Mouse (Mus musculus): ENCODE measurements around the gene Hs6st2. TPM values are rescaled to one million over a fixed set of nuclear protein-coding genes. Genes with fewer than 3 reads are reported as not detected.
A peak's percentile ranks its signal among the peaks of the same experiment; 100 is the strongest.

The Hs6st2 gene
- polyA plus RNA-seq, 1 experiment from 2014 or later: 24.9 TPM

- no peaks in the 10 kb centered on the region for H3K27me3 ChIP-seq (replicated peaks)
- no peak for ATAC-seq (replicated peaks)
- H3K4me2 ChIP-seq: no peak overlapping the region
- H3K27ac ChIP-seq: no peak overlapping the region
- H3K9ac ChIP-seq: no peak overlapping the region
- H3K36me3 ChIP-seq (replicated peaks): no peaks in the 10 kb centered on the region
- no peaks in the 10 kb centered on the region for H3K9me3 ChIP-seq
- no peak overlapping the region for H3K4me3 ChIP-seq
- WGBS: 76% methylated on average over 5 of the region's 5 CpGs
- H3K4me1 ChIP-seq: no peaks in the 10 kb centered on the region
Measured at GRCm38 (mm10) chrX:51539626-51540025, 142.0 kb downstream of the Hs6st2 start.

- 89% methylated on average over 3 of the region's 3 CpGs for WGBS
- no peaks in the 10 kb centered on the region for H3K36me3 ChIP-seq (replicated peaks)
Measured at GRCm38 (mm10) chrX:51537082-51537481, 144.6 kb downstream of the Hs6st2 start.

DNA sequence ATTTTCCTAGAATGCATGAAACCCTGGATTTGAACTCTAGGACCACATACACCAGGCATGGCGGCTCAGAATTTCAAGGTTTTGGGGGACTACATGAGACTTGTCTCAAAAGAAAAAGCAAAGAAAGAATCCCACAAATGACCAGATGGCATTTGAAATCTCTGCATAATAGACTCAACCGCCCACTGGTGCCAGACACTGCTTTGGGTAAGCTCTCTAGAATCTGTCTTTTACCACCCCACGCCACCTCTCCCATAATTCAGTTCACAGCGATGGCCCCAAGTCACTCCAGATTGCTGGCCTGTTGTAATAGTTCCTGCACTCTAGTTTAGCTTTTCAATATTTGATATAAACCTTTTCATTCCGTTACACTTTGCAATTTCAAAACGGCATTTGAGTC is 146.4 kb downstream of the Hs6st2 start:
- ATAC-seq (replicated peaks): no peak
- no peak overlapping the region for H3K4me2 ChIP-seq
- no peaks in the 10 kb centered on the region for H3K9me3 ChIP-seq
- H3K27me3 ChIP-seq (replicated peaks): no peaks in the 10 kb centered on the region
- no peak overlapping the region for H3K27ac ChIP-seq
- H3K4me3 ChIP-seq: no peak overlapping the region
- no peak overlapping the region for H3K9ac ChIP-seq
- no peaks in the 10 kb centered on the region for H3K4me1 ChIP-seq
- H3K36me3 ChIP-seq (replicated peaks): no peaks in the 10 kb centered on the region
- WGBS: 94% methylated on average over 6 of the region's 6 CpGs

More at GRCm38 (mm10) chrX:51537082-51537481, 144.6 kb downstream of the Hs6st2 start:
- Histone ChIP-seq H3K4me1 (no peaks in the 10 kb centered on the region), H3K27ac (no peak overlapping the region), H3K9ac (no peak overlapping the region), H3K9me3 (no peaks in the 10 kb centered on the region), H3K27me3 (replicated peaks) (no peaks in the 10 kb centered on the region), H3K4me3 (no peak overlapping the region), H3K4me2 (no peak overlapping the region)
- ATAC-seq (replicated peaks): no peak

DNA sequence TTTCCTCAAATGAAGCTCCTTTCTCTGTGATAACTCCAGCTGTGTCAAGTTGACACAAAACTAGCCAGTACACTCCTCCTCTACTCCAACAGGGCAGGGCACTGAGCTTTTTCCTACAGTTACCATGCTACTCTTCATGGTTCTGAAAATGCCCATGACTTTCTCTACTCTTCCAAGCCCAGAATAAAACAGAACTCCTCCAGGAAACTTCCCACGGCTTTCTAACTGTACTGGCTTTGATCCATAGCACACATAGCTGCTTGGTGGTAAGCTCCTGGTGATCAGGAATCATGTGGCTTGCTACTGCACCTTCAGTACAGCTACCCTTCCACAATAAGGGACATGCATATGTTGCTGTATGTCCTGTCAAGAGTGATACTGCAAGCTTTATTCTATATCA is 150.5 kb downstream of the Hs6st2 start:
- H3K4me3 ChIP-seq: no peak overlapping the region
- H3K9ac ChIP-seq: no peak overlapping the region
- no peaks in the 10 kb centered on the region for H3K36me3 ChIP-seq (replicated peaks)
- no peaks in the 10 kb centered on the region for H3K4me1 ChIP-seq
- WGBS: 82% methylated on average over 1 of the region's 1 CpGs
- no peaks in the 10 kb centered on the region for H3K27me3 ChIP-seq (replicated peaks)
- H3K4me2 ChIP-seq: no peak overlapping the region
- no peak overlapping the region for H3K27ac ChIP-seq
- no peak for ATAC-seq (replicated peaks)
- H3K9me3 ChIP-seq: no peaks in the 10 kb centered on the region

- H3K9me3 ChIP-seq: no peaks in the 10 kb centered on the region
- H3K9ac ChIP-seq: no peak overlapping the region
- no peaks in the 10 kb centered on the region for H3K36me3 ChIP-seq (replicated peaks)
- no peak overlapping the region for H3K4me3 ChIP-seq
- ATAC-seq (replicated peaks): no peak
- H3K27ac ChIP-seq: no peak overlapping the region
- H3K4me2 ChIP-seq: no peak overlapping the region
- no peaks in the 10 kb centered on the region for H3K27me3 ChIP-seq (replicated peaks)
- no peaks in the 10 kb centered on the region for H3K4me1 ChIP-seq
Measured at GRCm38 (mm10) chrX:51528601-51529000, 153.1 kb downstream of the Hs6st2 start.

- H3K4me3 ChIP-seq: no peak overlapping the region
- no peak overlapping the region for H3K9ac ChIP-seq
- no peak overlapping the region for H3K27ac ChIP-seq
- H3K27me3 ChIP-seq (replicated peaks): no peaks in the 10 kb centered on the region
- H3K36me3 ChIP-seq (replicated peaks): no peaks in the 10 kb centered on the region
- no peak overlapping the region for H3K4me2 ChIP-seq
- 31% methylated on average over 1 of the region's 1 CpGs for WGBS
- H3K9me3 ChIP-seq: no peaks in the 10 kb centered on the region
- no peak for ATAC-seq (replicated peaks)
- H3K4me1 ChIP-seq: no peaks in the 10 kb centered on the region
Measured at GRCm38 (mm10) chrX:51514831-51515230, 166.8 kb downstream of the Hs6st2 start.

DNA sequence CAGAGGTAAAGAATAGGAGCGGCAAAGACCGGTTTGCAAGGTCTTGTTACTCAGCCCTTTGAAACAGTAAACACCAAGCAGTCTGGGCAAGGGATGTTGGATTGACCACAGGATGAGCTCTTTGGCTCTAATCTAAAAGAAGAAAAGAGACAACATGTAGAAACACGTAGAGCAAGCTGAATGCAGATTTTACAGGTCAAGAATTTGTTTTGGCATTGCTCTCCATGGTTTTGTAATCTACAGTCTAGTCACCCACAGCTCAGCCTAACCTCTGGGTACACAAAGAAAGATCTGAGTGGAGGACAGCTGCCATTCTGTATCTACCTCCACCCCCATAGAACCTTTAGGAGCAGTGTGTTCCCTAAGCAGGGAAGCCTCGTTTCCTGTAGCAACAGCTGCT is 175.1 kb downstream of the Hs6st2 start:
- H3K4me3 ChIP-seq: no peak overlapping the region
- no peak overlapping the region for H3K9ac ChIP-seq
- H3K9me3 ChIP-seq: no peaks in the 10 kb centered on the region
- ATAC-seq (replicated peaks): no peak
- H3K27me3 ChIP-seq (replicated peaks): no peaks in the 10 kb centered on the region
- no peaks in the 10 kb centered on the region for H3K36me3 ChIP-seq (replicated peaks)
- 78% methylated on average over 4 of the region's 4 CpGs for WGBS
- H3K4me1 ChIP-seq: no peaks in the 10 kb centered on the region
- no peak overlapping the region for H3K4me2 ChIP-seq
- H3K27ac ChIP-seq: no peak overlapping the region

DNA sequence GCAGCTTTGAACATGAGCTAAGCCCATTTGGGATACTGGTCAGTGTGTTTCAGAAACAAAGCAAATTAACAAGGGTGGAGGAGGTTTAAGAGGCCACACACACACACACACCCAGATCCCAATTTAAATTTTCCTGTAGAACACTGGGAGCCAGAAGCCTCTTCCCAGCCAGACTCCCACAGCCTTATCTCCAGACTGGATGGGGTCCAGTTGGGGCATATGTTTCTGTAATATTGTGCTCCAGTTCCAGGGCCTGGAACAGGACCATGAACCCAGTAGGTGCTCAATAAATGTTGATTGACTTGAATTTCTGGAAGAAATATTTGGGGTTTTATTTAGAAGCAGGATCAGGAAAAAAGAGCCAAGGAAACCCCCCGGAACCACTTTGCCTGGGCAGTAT is 176.0 kb downstream of the Hs6st2 start:
- Histone ChIP-seq H3K27ac (no peak overlapping the region), H3K4me2 (no peak overlapping the region), H3K4me1 (no peaks in the 10 kb centered on the region), H3K4me3 (no peak overlapping the region), H3K9me3 (no peaks in the 10 kb centered on the region), H3K9ac (no peak overlapping the region), H3K27me3 (replicated peaks) (no peaks in the 10 kb centered on the region), H3K36me3 (replicated peaks) (no peaks in the 10 kb centered on the region)
- no peak for ATAC-seq (replicated peaks)
- 89% methylated on average over 1 of the region's 1 CpGs for WGBS

DNA sequence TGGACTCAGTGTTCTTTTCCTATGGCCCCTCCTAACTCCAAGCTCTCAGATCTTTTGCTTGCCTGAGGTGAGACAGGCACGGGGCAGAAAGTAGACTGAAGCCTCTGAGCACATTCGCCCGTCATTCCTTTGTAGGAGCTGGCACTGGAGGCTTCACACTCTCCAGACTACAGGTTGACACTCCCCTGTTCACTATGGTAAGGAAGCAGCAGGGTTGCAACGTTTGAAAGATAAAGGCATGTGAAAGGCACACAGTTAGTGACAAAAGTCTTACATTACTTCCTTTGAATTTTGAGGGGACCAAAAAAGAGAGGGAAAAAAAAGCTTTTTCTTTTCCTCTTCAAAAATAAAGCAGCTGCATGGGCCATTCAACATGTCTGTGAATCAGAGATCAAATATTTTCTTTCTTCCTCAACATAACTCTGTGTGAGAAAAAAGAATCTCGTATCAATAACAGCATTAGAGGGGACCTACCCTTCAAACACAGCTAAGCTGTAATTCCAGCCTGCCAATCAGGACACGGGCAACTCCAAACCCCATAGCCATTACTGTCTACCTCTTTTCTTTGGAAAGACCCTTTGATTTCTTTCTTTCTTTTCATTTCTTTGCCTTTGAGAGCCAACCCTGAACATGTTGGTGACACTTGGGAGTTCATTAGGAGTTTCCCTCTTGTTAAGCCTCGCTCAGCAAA is 177.7 kb downstream of the Hs6st2 start:
- no peak overlapping the region for H3K9ac ChIP-seq
- no peaks in the 10 kb centered on the region for H3K4me1 ChIP-seq
- no peaks in the 10 kb centered on the region for H3K36me3 ChIP-seq (replicated peaks)
- H3K9me3 ChIP-seq: no peaks in the 10 kb centered on the region
- H3K27ac ChIP-seq: no peak overlapping the region
- ATAC-seq (replicated peaks): peak; percentile 85
- no peak overlapping the region for H3K4me3 ChIP-seq
- H3K27me3 ChIP-seq (replicated peaks): 0 out of 2 replicates have a peak, but pooled peaks cover 4% of the 10 kb centered on the region
- WGBS: 41% methylated on average over 7 of the region's 7 CpGs
- H3K4me2 ChIP-seq: no peak overlapping the region

GRCm38 (mm10) chrX:51497831-51498230 is 183.8 kb downstream of the Hs6st2 start:
- Histone ChIP-seq H3K27me3 (replicated peaks) (0 out of 2 replicates have a peak, but pooled peaks cover 4% of the 10 kb centered on the region), H3K4me1 (no peaks in the 10 kb centered on the region), H3K27ac (no peak overlapping the region), H3K9ac (no peak overlapping the region), H3K4me3 (no peak overlapping the region), H3K36me3 (replicated peaks) (no peaks in the 10 kb centered on the region), H3K9me3 (no peaks in the 10 kb centered on the region), H3K4me2 (no peak overlapping the region)
- ATAC-seq (replicated peaks): no peak
- WGBS: 58% methylated on average over 1 of the region's 1 CpGs

DNA sequence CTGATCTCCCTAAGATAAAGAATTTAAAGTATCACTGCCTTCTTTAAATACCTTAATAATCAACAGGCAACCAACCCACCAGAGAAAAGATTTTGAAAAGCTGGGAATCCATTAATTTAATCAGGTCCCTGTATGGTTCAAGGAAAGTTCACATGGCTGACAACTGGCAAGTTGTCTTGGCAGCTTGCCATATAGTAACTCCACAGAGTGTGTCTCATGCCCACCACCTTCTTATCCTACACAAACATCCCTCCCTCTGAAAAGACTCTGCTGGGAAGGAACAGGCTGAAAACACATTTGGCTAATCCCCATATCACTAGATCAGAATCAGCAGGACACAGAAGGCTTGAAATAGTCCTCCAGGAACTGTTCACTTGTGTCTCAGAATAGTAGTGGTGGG is 193.3 kb downstream of the Hs6st2 start:
- no peaks in the 10 kb centered on the region for H3K36me3 ChIP-seq (replicated peaks)
- H3K9me3 ChIP-seq: no peaks in the 10 kb centered on the region
- no peaks in the 10 kb centered on the region for H3K27me3 ChIP-seq (replicated peaks)
- H3K9ac ChIP-seq: no peak overlapping the region
- no peak overlapping the region for H3K27ac ChIP-seq
- no peaks in the 10 kb centered on the region for H3K4me1 ChIP-seq
- no peak overlapping the region for H3K4me3 ChIP-seq
- ATAC-seq (replicated peaks): no peak
- no peak overlapping the region for H3K4me2 ChIP-seq

- WGBS: 59% methylated on average over 4 of the region's 4 CpGs
- no peak overlapping the region for H3K27ac ChIP-seq
- ATAC-seq (replicated peaks): no peak
Measured at GRCm38 (mm10) chrX:51469411-51469810, 212.2 kb downstream of the Hs6st2 start.

DNA sequence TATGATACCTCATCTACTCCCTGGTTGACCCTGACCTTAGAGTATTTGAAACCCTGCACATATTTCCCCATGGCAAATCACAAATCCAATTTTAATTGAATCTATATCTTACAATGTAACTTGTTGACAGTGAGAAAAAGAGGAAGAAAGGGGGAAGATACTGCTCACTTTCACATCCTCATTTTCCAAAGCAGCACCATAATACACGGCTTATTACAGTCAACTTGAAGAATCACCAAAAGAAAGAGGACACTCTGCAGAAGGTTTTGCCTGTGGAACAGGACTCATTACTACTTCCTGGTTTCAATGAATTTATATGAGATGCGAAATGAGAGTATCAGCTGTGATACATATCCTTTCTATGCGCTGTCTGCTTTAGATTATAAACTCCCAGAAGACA is 220.2 kb downstream of the Hs6st2 start:
- Histone ChIP-seq H3K4me3 (no peak overlapping the region), H3K36me3 (replicated peaks) (no peaks in the 10 kb centered on the region), H3K9me3 (no peaks in the 10 kb centered on the region), H3K27me3 (replicated peaks) (no peaks in the 10 kb centered on the region), H3K4me1 (no peaks in the 10 kb centered on the region), H3K9ac (no peak overlapping the region), H3K4me2 (no peak overlapping the region), H3K27ac (no peak overlapping the region)
- ATAC-seq (replicated peaks): no peak
- WGBS: 74% methylated on average over 3 of the region's 3 CpGs

More at GRCm38 (mm10) chrX:51469411-51469810, 212.2 kb downstream of the Hs6st2 start:
- no peaks in the 10 kb centered on the region for H3K36me3 ChIP-seq (replicated peaks)
- H3K4me3 ChIP-seq: no peak overlapping the region
- H3K9ac ChIP-seq: no peak overlapping the region
- no peak overlapping the region for H3K4me2 ChIP-seq
- H3K27me3 ChIP-seq (replicated peaks): no peaks in the 10 kb centered on the region
- no peaks in the 10 kb centered on the region for H3K9me3 ChIP-seq
- no peaks in the 10 kb centered on the region for H3K4me1 ChIP-seq

All from midbrain, embryonic 15.5 days (tissue).